Mouse (Mus musculus): ENCODE measurements at regions not wholly inside any gene's neighbourhood (a gene's known extent, or its start where the extent isn't known, plus 50 kb on each side); places are given as distances from the start of the nearest gene placed in this dataset.

DNA sequence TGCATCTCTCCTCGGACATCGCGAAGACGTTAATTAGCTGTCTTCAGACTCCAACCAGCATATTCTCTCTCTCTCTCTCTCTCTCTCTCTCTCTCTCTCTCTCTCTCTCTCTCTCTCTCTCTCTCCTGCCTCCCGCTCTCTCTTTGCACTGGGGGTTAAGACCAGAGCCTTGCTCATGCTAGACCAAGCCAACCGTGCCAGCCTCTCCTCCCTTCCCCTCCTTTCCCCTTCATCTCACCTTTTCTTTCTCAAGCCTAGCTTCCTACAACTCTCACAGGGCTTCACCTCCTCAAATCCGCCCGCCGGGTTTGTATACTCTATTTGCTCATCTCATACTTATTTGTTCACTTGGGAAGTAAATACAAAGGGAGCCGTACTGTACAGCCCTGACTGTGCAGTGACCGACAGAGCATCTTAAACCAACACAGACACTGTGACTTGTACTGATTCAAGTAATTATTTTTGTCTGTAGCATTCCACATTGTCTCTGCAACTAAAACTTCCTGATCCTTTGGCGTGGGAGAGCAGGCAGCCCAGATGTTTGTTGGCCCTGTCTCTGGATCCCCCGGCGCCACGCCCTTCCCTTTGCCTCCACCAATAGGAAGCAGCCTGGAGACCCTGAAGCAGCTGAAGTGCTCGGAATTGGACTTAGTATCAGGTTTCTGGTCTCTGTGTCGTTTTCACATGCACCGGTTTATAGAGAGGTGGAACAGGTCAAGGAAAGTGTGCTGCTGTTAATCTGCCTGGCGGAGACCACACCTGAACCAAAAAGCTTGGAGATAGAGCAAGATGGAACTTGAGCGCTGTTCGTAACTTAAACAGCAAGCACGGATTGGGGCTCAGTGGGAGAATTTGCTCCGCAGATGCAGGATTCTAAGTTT lies 145.1 kb downstream of the Sox2 start:
- TF ChIP-seq CTCF (IDR thresholded peaks at IDR 0.05; ENCODE audit: extremely low read depth, insufficient read length, insufficient replicate concordance, low read depth, low read length) = no peak
- TF ChIP-seq POLR2A (IDR thresholded peaks at IDR 0.05; ENCODE audit: low read depth, low read length) = no peak

All from small intestine, adult 2 months (tissue).